Mouse (Mus musculus) heart, postnatal 0 days (tissue): ENCODE measurements around the gene Asic2.

ENCODE experiments used
- CTCF ChIP-seq: IDR thresholded peaks from 2 replicates; pipeline ENCODE4 v1.5.1; 2016; ENCODE audit warnings: antibody characterized with exemption, control low read depth, low read depth
- EP300 ChIP-seq: IDR thresholded peaks from 2 replicates; pipeline ENCODE4 v1.6.1; 2016; ENCODE audit warnings: antibody characterized with exemption, low read depth

- TF ChIP-seq CTCF (no peak), EP300 (no peak)
Observed at GRCm38 (mm10) chr11:80961326-80961725, 1006.9 kb downstream of the Asic2 start.
